Mouse (Mus musculus) E14TG2a.4 (cell line): ENCODE results near the gene Vmn2r80.

Source experiments
- CTCF ChIP-seq: conservative IDR thresholded peaks from 2 replicates; pipeline ENCODE4 v1.5.1; 2014; ENCODE audit warnings: low read length
- NANOG ChIP-seq: IDR thresholded peaks from 2 replicates; pipeline ENCODE4 v1.6.1; 2014; ENCODE audit warnings: borderline replicate concordance, low read length, mixed read lengths

DNA sequence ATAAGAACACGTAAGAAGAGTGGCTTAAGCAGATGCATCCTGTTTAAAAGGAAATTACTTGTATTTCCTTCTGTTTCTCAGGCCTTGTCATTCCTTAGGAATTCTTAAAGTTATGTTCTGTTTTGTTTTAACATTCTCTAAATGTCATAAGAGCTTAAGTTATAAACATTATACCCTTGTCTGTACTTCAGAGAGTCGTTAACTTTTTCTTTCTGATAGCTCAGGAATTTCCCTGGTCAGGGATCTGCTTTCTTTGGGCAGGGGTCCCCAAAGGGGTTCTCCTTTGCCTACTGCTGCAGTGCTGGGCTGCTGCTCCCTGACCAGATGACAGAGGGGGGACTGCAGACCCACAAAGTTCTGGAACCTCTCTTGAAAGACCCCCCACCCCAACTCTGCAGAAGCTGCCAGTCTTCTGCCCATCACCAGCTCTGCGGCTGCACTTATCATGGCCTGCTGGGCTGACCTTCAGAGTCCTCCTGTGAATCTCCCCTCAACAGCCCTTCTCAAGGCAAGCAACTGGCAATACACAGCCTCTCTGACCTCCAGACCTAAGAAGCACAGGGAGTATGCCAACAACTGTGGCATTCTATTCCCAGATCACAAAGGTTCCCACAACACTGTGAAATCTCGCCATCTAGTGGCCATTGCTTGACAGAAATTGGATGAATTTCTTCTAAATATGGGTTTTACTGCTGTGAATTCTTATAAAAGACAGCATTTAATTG lies 32.3 kb upstream of the Vmn2r80 start:
- TF ChIP-seq CTCF (peak; percentile 77), NANOG (no peak)
